Mouse (Mus musculus) C2C12 (cell line): ENCODE measurements around the gene Gm45062.

Experiments used
- CEBPB ChIP-seq: IDR thresholded peaks from one replicate; pipeline ENCODE4 v1.6.1; 2011; ENCODE audit warnings: low read depth, mild to moderate bottlenecking, control low read depth, moderate library complexity
- CTCF ChIP-seq: IDR thresholded peaks from one replicate; pipeline ENCODE4 v1.5.1; 2011; ENCODE audit not compliant: control insufficient read depth, insufficient read depth, insufficient read length
- FOSL1 ChIP-seq: IDR thresholded peaks from one replicate; pipeline ENCODE4 v1.8.0; 2011; ENCODE audit warnings: mild to moderate bottlenecking, low read length; ENCODE audit not compliant: poor library complexity, insufficient read depth, severe bottlenecking
- MAX ChIP-seq: IDR thresholded peaks from one replicate; pipeline ENCODE4 v1.6.1; 2011; ENCODE audit warnings: mild to moderate bottlenecking, control low read depth
- MYOD1 ChIP-seq: IDR thresholded peaks from one replicate; pipeline ENCODE4 v1.6.1; 2011; ENCODE audit warnings: low read depth; ENCODE audit not compliant: control insufficient read depth, insufficient read length
- MYOG ChIP-seq: IDR thresholded peaks from one replicate; pipeline ENCODE4 v1.6.1; 2011; ENCODE audit not compliant: control insufficient read depth, insufficient read length; ENCODE audit errors: extremely low read depth
- USF1 ChIP-seq: IDR thresholded peaks from one replicate; pipeline ENCODE4 v1.6.1; 2011; ENCODE audit warnings: low read depth, mild to moderate bottlenecking, control low read depth, moderate library complexity

DNA sequence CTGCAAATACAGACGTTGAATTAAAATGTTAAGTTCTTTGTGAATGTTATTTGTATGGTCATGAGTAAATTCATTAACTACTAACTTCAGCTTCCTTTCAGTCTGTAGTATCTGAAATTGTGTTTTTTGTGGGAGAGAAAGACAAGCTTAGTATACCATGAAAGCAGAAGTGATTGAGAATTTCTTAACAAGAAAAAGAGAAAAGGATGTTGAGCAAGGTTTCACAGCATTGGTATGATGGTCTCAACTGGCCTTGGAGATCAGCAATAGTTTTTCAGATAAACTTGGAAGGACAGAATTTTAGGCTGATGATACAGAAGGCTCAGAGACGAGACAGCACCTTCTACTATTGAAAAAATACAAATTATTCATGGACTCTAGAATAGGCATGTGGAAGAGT is 277.7 kb downstream of the Gm45062 start:
- TF ChIP-seq CTCF, result no peak
- no peak for TF ChIP-seq USF1
- TF ChIP-seq MYOG, result no peak
- no peak for TF ChIP-seq MYOD1
- TF ChIP-seq MAX, result no peak
- no peak for TF ChIP-seq FOSL1
- no peak for TF ChIP-seq CEBPB
